Mouse (Mus musculus) B cell, adult 67 days (primary cell): ENCODE measurements around the gene Igf2bp3. TPM values are rescaled to one million over a fixed set of nuclear protein-coding genes. Genes with fewer than 3 reads are reported as not detected.

Experiments used
- total RNA-seq, 2 experiments: library from RNA; stranded (reverse); gene quantifications; 4 replicates each; pipeline ENCODE4 v1.2.4; 2023

Igf2bp3 gene
- 1 to 10 TPM in 1 of 2 experiments, under 1 TPM in 1; 0.93 to 1.4 TPM for total RNA-seq

GRCm38 (mm10) chr6:49214928-49215747 is at the start of gene Igf2bp3:
Gene Igf2bp3, minus strand, starts transcription at chr6:49214957.

GRCm38 (mm10) chr6:49263847-49264243 is 49.1 kb upstream of the Igf2bp3 start, which contains the start of gene Tra2a:
Gene Tra2a, minus strand, starts transcription at chr6:49264033.

GRCm38 (mm10) chr6:49073304-49074116 is 141.2 kb downstream of the Igf2bp3 start, which contains the start of gene Malsu1:
Gene Malsu1, plus strand, starts transcription at chr6:49073795.

GRCm38 (mm10) chr6:49036275-49037267 is 178.2 kb downstream of the Igf2bp3 start, which contains the start of gene Gpnmb:
Gene Gpnmb, plus strand, starts transcription at chr6:49036546.

Other genes with a start within 250 kb of the Igf2bp3 start
- gene Doxl2, start 240.0 kb downstream of the Igf2bp3 start, total RNA-seq, result not detected
- not detected for gene Svs1, start 228.1 kb downstream of the Igf2bp3 start, total RNA-seq
- gene Gpnmb, start 178.4 kb downstream of the Igf2bp3 start, total RNA-seq, result not detected
- gene Malsu1, start 141.2 kb downstream of the Igf2bp3 start, total RNA-seq, result 10 to 100 TPM; 33.7 to 41.9 TPM
- 100 to 1,000 TPM; 200 to 236 TPM for gene Tra2a, start 49.1 kb upstream of the Igf2bp3 start, total RNA-seq
- gene Ccdc126, start 104.3 kb upstream of the Igf2bp3 start, total RNA-seq, result 1 to 10 TPM; 3.2 to 3.6 TPM
- gene Fam221a, start 152.8 kb upstream of the Igf2bp3 start, total RNA-seq, result 1 to 10 TPM; 2.8 to 3.6 TPM
- not detected for gene Stk31, start 180.6 kb upstream of the Igf2bp3 start, total RNA-seq